Mouse (Mus musculus) gastrocnemius, postnatal 10 days (tissue): ENCODE results near the gene Gm9918. TPM values are rescaled to one million over a fixed set of nuclear protein-coding genes. Genes with fewer than 3 reads are reported as not detected.

Source experiments
- DNase-seq: peaks from one replicate; pipeline ENCODE4 v3.0.0; 2021; ENCODE audit warnings: mixed read lengths
- total RNA-seq, 2 experiments: library from RNA; stranded (reverse); gene quantifications; 2 replicates each; pipeline ENCODE4 v1.2.3; 2021

Gene Gm9918
- total RNA-seq, 2 experiments from 2014 or later = not detected

GRCm38 (mm10) chr15:102278726-102279091, 8.3 kb downstream of the Gm9918 start:
- no peak for DNase-seq

DNA sequence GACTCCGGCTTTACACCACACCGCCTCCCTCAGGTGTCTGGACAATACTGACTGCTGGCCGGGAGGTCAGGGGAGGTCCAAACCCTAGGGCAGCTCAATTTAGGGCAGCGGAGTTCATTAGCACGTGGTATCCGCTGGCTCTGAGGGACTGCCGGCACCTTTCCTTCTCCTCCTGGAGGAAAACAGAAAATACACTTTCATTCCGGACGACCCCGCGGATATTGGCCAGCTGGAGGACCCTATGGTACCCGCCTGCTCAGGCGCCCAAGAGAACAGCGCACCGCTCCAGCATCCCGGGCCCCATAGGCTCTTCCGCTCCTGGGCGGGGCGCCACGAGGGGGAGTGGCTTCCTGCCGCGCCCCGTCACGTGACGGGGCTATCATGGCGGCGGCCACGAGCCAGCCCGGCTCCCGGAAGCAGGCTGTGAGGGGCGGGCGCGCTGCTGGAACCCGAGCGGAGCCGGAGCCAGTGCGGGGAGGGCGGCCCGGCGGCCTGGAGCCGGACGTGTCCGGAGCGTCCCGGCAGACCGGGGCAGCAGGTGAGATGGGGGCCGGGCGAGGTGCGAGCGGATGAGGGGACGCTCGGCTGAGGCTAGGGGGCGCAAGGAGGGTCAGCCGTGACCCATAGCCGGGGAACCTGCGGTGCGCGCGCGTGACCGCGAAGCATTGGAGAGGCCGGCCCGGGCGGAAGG, 8.9 kb downstream of the Gm9918 start, which contains the start of gene Mfsd5:
Gene Mfsd5, plus strand, starts transcription at position 363 of the 691 bp plus-strand sequence.
- peak; percentile 94 for DNase-seq

DNA sequence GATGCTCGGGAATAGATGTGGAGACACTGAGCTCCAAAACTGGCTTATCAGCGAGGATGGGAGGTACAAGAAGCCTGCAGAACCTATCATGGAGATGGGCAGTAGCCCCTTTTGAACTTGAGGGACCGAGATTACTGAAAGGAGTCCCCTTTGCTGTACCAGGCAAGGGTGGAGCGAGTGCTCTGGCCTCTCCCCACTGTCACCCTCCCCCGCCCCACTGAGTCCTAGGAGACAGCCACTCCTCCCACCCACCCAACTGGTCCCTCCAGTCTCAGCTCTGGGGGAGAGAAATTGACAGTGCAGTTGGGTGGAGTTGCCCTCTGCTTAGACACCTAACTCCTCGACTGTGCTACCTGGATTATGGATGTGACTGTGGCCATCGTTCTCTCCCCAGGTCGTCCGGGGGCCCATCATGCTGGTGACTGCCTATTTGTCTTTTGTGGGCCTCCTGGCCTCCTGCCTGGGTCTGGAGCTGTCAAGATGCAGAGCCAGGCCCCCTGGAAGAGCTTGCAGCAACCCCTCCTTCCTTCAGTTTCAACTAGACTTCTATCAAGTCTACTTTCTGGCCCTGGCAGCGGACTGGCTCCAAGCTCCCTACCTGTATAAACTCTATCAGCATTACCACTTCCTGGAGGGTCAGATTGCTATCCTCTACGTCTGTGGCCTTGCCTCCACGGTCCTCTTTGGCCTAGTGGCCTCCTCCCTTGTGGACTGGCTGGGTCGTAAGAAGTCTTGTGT, 9.6 kb downstream of the Gm9918 start:
- no peak for DNase-seq

- DNase-seq = no peak
These were observed 10.3 kb downstream of the Gm9918 start for GRCm38 (mm10) chr15:102280623-102281022.

GRCm38 (mm10) chr15:102282463-102283292, 12.3 kb downstream of the Gm9918 start:
- DNase-seq = no peak

- DNase-seq = no peak
These were observed 13.3 kb downstream of the Gm9918 start for GRCm38 (mm10) chr15:102283648-102284047.

GRCm38 (mm10) chr15:102287395-102287794, 17.0 kb downstream of the Gm9918 start:
- DNase-seq = no peak

- DNase-seq = peak; percentile 92
These were observed 25.4 kb downstream of the Gm9918 start, which contains the start of gene Espl1 for GRCm38 (mm10) chr15:102295633-102296367. Gene Espl1 (plus strand): TSS chr15:102296266.

DNA sequence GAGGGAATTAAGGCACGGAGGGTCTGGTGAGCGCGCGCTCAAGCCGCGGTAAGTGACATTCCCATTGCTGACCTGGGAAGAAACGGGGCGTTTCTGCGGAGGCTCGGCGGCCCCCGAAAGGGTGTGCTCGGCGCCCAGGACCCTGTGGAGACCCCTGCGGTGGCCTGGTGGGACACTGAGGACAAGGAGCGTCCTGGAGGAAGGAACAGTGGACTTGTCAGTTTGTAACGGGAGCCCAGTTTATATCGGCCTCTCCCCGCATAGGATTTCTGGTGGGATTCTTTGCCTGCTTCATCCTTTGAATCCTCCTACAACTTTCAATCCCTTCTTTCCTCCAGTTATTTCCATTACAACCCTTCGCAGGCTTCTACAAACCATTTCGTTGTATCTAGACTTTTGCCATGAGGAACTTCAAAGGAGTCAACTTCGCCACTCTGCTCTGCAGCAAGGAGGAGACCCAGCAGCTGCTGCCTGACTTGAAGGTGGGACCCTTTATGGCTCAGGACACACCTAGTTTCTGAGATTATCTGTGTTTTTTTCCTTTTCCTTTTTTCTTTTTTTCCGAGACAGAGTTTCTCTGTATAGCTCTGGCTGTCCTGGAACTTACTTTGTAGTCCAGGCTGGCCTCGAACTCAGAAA, 26.1 kb downstream of the Gm9918 start:
- DNase-seq = no peak

DNA sequence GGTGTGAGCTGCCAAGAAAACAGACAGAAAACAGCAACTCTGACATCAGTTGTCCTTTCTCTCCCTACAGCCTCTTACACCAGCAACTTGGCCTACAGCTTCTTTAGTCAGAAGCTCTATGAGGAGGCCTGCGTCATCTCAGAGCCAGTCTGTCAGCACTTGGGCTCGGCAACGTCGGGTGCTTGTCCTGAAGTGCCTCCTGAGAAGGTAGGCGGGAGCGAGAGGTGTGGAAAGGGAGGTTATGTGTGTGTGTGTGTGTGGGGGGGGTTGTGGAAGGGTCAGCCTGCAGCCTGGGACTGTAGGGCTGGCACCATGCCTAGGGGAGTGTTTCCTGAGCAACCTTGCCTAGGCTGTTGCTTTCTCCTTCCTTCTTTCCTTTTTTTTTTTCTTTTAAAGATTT, 32.2 kb downstream of the Gm9918 start:
- DNase-seq = no peak

DNA sequence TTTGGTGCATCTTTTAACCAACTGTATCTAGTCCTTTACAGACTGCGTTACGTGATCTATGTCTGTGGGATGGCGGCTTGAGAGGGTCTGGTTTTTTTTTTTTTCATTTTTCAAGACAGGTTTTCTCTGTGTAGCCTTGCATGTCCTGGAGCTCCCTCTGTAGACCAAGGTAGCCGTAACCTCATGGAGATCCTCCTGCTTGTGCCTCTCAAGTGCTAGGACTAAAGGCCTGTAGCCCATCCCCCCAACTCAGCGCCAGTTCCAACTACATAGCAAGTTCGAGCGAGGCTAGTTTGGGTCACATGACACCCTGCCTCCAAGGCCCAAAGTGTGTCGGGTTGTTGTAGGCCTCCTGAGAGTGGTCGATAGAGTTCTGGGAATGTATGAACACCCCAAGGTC, 38.4 kb downstream of the Gm9918 start:
- DNase-seq = no peak

- DNase-seq = no peak
These were observed 39.9 kb downstream of the Gm9918 start for GRCm38 (mm10) chr15:102310074-102310845.

GRCm38 (mm10) chr15:102311489-102311888, 41.1 kb downstream of the Gm9918 start:
- DNase-seq = no peak

DNA sequence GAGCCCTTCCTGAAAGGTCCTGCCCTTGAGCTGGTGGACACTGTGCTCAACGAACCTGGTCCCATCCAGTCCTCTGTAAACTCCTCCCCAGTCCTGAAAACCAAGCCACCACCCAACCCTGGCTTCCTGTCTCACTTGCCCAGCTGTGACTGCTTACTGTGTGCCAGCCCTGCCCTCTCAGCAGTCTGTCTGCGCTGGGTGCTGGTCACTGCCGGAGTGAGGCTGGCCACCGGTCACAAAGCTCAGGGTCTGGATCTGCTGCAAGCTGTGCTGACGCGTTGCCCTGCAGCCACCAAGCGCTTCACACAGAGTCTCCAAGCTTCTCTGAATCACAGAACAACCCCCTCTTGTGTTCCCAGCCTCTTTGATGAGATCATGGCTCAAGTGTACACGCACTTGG, 44.9 kb downstream of the Gm9918 start:
- DNase-seq = no peak

DNA sequence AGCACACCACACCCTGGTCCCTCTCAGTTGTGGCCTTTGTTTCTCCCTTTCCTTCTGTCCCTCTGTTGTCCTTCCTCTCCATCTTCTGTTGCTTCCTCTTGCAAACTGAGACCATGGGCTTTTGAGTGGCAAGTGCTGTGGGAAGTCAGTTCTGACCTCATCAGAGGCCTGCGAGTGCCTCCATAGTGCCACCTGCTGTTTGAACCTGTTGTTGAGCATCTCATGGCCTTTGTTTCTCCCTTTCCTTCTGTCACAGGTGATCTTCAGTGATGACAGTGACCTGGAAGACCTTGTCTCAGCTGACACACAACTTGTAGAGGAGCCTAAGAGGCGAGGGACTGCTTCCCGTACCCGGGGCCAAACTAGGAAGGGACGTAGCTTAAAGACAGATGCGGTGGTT, 45.9 kb downstream of the Gm9918 start:
- DNase-seq = peak; percentile 50

Other genes with a start within 250 kb of the Gm9918 start
- 1 to 10 TPM; 1.5 to 2.5 TPM for gene Krt18, start 242.4 kb upstream of the Gm9918 start, total RNA-seq
- 100 to 1,000 TPM; 151 to 152 TPM for gene Eif4b, start 196.8 kb upstream of the Gm9918 start, total RNA-seq
- 10 to 100 TPM; 38.8 to 41.9 TPM for gene Tns2, start 170.2 kb upstream of the Gm9918 start, total RNA-seq
- 10 to 100 TPM; 14.2 to 14.8 TPM for gene Spryd3, start 134.3 kb upstream of the Gm9918 start, total RNA-seq
- 10 to 100 TPM; 66.0 to 77.5 TPM for gene Igfbp6, start 126.2 kb upstream of the Gm9918 start, total RNA-seq
- gene Soat2, start 120.0 kb upstream of the Gm9918 start, total RNA-seq = under 1 TPM; 0.14 to 0.27 TPM
- gene Zfp740, start 67.3 kb upstream of the Gm9918 start, total RNA-seq = 10 to 100 TPM; 42.8 to 52.6 TPM
- gene Csad, start 65.8 kb upstream of the Gm9918 start, total RNA-seq = 10 to 100 TPM; 23.9 to 25.5 TPM
- 1 to 10 TPM in 1 of 2 experiments, under 1 TPM in 1; 0.59 to 1.3 TPM for gene Itgb7, start 38.6 kb upstream of the Gm9918 start, total RNA-seq
- 10 to 100 TPM; 12.4 to 22.2 TPM for gene Rarg, start 13.0 kb upstream of the Gm9918 start, total RNA-seq
- gene Mfsd5, start 8.9 kb downstream of the Gm9918 start, total RNA-seq = 10 to 100 TPM; 16.1 to 17.6 TPM
- 1 to 10 TPM; 5.3 to 7.8 TPM for gene Espl1, start 25.7 kb downstream of the Gm9918 start, total RNA-seq
- gene Pfdn5, start 55.6 kb downstream of the Gm9918 start, total RNA-seq = 100 to 1,000 TPM; 278 to 289 TPM
- 10 to 100 TPM; 18.7 to 20.8 TPM for gene Myg1, start 61.1 kb downstream of the Gm9918 start, total RNA-seq
- 10 to 100 TPM in 1 of 2 experiments, 1 to 10 TPM in 1; 7.8 to 11.1 TPM for gene Aaas, start 80.2 kb downstream of the Gm9918 start, total RNA-seq
- gene Sp7, start 96.6 kb downstream of the Gm9918 start, total RNA-seq = 1 to 10 TPM in 1 of 2 experiments, under 1 TPM in 1; 0.14 to 7.4 TPM
- gene Sp1, start 135.6 kb downstream of the Gm9918 start, total RNA-seq = 10 to 100 TPM; 32.9 to 43.2 TPM
- gene Amhr2, start 174.8 kb downstream of the Gm9918 start, total RNA-seq = 1 to 10 TPM; 4.1 to 5.8 TPM
- gene Prr13, start 188.5 kb downstream of the Gm9918 start, total RNA-seq = 10 to 100 TPM; 11.3 to 14.5 TPM
- 100 to 1,000 TPM; 476 to 508 TPM for gene Pcbp2, start 200.0 kb downstream of the Gm9918 start, total RNA-seq
- not detected for gene Gm10337, start 233.2 kb downstream of the Gm9918 start, total RNA-seq
- 1 to 10 TPM; 3.8 to 4.9 TPM for gene Map3k12, start 246.5 kb downstream of the Gm9918 start, total RNA-seq
- 10 to 100 TPM; 45.7 to 49.2 TPM for gene Tarbp2, start 247.6 kb downstream of the Gm9918 start, total RNA-seq